Mouse (Mus musculus): ENCODE measurements around the gene Gpat3. TPM values are rescaled to one million over a fixed set of nuclear protein-coding genes. Genes with fewer than 3 reads are reported as not detected.

Gpat3 gene
- polyA plus RNA-seq (2012; ENCODE audit: low replicate concordance) = 1.0 and 2.7 TPM in 2 replicates

DNA sequence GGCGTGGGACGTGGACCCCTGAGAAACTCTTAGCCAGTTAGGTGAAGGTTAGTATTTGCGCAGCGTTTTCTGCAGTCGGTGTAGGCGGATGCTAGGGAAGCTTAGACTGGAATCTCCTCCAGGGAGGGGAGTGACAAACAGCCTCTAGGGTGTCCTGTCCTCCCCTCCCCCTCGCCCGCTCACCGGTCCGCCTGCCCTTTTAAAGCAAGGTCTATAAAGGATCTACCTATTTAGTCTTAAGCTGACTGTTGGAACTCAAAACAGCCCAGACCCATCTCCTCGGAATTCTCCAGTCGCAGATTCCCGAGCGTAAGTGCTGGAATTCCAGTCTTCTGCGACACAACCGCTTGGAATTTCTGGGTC, at the start of gene Gpat3:
Gene Gpat3 (plus strand): TSS at position 229 of the 363 bp plus-strand sequence.

GRCm38 (mm10) chr5:100798165-100798860, 47.2 kb upstream of the Gpat3 start, which contains the start of the genes Helq and Mrps18c:
TSS of gene Helq (minus strand) at chr5:100798598.
TSS of gene Mrps18c (plus strand) at chr5:100798627.

DNA sequence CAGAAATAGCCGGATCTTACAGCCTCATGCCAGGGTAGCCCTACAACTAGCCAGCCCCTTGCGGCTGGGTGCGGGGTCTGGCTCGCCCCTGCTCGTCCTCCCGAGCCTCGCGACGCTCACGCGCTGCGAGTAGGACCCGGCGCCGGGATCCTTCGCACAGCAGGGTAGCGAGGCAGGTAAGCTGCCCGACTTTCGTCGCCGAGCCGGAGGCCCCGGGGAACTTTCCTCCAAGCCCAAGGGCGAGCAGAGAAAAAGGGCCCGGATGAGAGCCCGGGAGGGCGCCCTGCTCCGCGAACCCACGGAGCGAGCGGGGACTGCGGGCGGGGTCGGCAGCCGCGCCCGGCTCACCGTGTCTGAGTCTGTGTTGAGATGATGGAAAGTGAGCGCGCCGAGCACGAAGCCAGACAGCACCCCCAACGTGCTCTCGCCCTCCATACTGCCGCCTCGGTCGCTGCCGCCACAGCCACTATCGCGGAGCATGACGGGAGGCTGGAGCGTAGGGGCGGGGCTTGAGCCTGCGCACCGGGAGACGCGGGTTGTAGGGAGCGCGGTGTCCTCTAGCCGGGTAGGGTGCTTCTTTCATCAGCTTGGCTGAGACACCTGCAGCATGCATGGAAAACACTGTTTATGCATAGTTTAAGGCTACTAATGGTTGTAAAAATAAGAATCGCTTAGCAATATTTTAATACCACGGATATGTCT, 24.9 kb upstream of the Gpat3 start, which contains the start of gene Abraxas1:
Gene Abraxas1 (minus strand): TSS at position 483 of the 702 bp plus-strand sequence.

Other genes starting within 250 kb of the Gpat3 start
- gene Coq2, start 170.6 kb upstream of the Gpat3 start, polyA plus RNA-seq (2012; ENCODE audit: low replicate concordance) = 42.3 and 87.3 TPM in 2 replicates
- gene Hpse, start 126.0 kb upstream of the Gpat3 start, polyA plus RNA-seq (2012; ENCODE audit: low replicate concordance) = 13.8 and 54.5 TPM in 2 replicates
- 12.8 and 22.5 TPM in 2 replicates for gene Helq, start 47.1 kb upstream of the Gpat3 start, polyA plus RNA-seq (2012; ENCODE audit: low replicate concordance)
- gene Mrps18c, start 47.1 kb upstream of the Gpat3 start, polyA plus RNA-seq (2012; ENCODE audit: low replicate concordance) = 1.5 and 9.7 TPM in 2 replicates
- gene Abraxas1, start 24.7 kb upstream of the Gpat3 start, polyA plus RNA-seq (2012; ENCODE audit: low replicate concordance) = 4.3 and 9.1 TPM in 2 replicates

All from hematopoietic multipotent progenitor cell, adult 10-12 weeks (in vitro differentiated cells).